Mouse (Mus musculus): ENCODE measurements around the gene Erbb3. TPM values are rescaled to one million over a fixed set of nuclear protein-coding genes. Genes with fewer than 3 reads are reported as not detected.

Gene Erbb3
- 7.1 TPM for polyA plus RNA-seq (2014; fragmentation: Illumina TruSeq; extraction: RNeasy Lipid Tissue Mini Kit (QIAGEN cat#74804); ENCODE audit: low read depth, low replicate concordance)

DNA sequence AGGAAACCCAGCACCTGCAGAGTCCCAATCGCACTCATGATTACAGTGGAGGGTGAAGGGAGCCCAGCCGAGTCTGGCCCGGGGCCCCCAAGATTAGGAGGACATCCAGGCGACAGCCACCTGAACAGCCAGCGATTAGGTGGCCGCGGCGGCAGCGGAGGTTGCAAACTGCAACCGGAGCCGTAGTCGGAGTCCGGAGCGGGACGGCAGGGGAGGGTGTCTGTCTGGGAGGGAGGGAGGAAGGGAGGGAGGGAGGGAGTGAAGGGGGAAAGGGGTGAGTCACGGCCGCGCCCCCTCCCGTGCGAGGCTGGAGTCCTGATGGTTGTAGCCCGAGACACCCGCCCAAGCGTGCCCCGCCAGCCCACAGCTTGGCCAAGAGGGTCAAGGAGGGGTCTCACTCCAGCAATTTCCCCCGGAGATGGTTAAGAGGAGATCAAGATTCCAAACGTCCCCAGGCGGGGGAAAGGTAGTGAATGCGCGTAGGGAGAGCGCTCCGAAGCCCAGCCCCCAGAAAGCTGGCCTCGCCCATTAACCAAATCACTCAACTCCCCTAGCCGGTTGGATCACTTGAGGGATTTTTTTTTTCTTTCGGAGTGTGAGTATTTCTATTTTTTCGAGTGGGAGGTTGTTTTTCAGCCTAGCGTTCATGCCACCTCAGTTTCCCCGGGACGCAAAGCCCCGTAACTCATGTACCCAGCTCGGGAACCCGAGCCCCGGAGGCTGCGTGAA is at the start of gene Erbb3:
Erbb3 (minus strand) TSS at position 189 of the 729 bp plus-strand sequence.

DNA sequence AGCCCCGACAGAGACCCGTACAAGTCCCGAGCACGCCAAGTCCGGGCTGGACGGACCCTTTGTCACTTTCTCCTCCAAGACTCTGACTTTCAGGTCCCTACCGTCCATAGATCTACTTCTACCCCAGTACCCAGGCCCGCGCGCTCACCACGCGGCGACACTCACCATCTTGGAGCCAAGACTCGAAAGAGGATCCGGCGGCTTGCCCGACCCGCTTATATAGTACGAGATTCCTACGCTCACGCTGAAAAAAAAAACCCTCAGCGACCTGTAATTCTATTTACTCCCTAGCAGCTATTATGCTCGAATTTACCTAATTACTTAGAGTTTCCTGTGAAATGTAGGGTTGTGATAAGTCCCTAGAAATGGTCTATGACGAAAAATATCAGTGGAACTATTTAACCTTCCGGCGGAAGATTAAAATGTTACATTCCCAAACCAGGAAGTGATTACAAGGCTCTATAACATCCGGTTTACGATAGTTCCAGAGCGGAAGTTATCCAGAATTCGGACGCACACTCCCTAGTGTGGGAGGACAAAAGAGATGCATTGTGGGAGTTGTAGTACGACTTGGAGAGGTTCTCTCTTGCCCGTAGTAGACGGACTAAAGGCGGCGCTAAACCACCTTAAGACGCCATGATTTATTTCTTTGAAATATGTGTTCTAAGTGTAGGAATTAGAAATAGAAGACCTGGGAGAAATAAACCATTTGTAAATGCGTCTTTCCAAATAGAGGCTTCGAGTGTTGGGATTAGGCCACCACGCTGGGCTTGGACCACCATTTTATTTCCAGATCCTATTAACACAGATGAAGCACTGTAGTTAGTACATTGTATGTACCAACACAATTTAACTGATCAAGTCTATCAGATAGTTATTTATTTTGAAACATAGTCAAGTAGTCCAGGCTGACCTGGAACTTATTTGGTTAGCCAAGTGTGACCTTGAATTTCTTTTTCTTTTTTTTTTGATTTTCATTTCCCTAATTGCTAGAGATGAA is 37.2 kb upstream of the Erbb3 start, which contains the start of gene Rps26:
Rps26 (minus strand) TSS at position 437 of the 1,000 bp plus-strand sequence.

GRCm38 (mm10) chr10:128565788-128566531 is 23.5 kb downstream of the Erbb3 start, which contains the start of gene Pa2g4:
Pa2g4 (minus strand) TSS chr10:128565987.

GRCm38 (mm10) chr10:128548947-128549681 is 40.3 kb downstream of the Erbb3 start, which contains the start of gene Rpl41:
Rpl41 (minus strand) TSS chr10:128549305.

DNA sequence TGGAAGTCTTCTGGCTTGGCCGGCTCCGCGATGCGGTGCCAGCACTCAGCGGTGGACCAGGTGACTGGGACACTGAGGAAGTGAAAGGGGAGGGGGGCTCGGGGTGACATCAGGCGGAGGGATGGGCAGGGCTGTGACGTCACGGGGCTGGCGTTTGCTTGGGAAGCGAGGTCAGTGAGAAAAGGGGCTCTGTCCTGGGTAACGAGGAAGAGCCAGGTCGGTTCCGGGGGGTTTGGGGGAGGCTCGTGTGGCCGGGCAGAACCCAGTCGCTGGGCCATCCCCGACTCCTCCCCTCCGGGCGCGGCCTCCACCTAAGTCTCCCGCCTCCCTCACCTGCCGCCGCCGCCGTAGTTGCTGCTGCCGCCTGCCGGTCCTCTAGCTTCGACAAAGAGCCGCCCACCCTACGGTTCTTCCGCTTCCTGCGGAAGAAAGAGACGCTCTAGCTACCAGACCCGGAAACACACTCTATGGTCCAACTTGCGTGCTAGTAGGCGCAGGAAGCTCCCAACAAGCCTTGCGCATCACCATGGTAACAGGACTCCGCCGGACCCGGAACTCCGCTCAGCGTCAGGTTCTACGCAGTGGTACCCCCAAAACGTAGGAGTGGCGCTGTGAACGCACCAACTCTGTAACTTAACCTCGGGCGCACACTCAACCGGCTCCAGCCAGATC is 42.0 kb downstream of the Erbb3 start, which contains the start of gene Zc3h10:
Zc3h10 (minus strand) TSS at position 414 of the 672 bp plus-strand sequence.

DNA sequence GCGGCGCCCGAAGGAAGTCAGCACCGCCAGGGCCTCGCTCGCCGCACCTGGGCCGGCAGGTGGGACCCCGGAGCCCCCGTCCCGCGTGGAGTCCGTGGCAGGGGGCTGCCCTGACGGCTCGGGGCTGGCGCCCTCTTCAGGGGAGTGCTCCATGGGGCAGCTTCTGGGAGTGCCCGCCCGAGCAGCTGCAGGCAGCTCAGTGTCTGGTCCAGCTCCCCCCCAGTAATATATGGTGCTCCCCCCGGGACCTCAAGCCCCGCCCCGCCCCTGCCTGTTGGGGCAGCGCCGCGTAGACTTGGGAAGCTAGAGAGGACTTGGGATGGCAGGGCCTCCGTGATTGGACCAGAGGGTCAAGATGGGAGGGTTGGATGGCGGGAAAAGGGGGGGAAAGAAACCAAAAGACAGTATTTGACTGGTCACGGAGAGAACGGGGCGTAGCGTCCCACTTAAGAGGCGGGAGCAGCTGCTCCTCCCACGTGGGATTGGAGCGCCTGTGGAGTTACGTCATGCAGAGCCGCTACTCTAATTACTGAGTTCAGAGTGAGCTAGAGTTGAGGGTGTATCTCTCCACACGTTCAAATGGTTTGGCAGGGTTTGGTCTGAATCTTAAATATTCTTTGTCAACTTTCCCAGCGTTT is 63.7 kb downstream of the Erbb3 start, which contains the start of gene Esyt1:
Esyt1 (minus strand) TSS at position 201 of the 638 bp plus-strand sequence.

Other genes with a start within 250 kb of the Erbb3 start
- 389 TPM for gene Coq10a, start 220.7 kb downstream of the Erbb3 start, polyA plus RNA-seq (2014; fragmentation: Illumina TruSeq; extraction: RNeasy Lipid Tissue Mini Kit (QIAGEN cat#74804); ENCODE audit: low read depth, low replicate concordance)
- 30.7 TPM for gene Ankrd52, start 212.5 kb downstream of the Erbb3 start, polyA plus RNA-seq (2014; fragmentation: Illumina TruSeq; extraction: RNeasy Lipid Tissue Mini Kit (QIAGEN cat#74804); ENCODE audit: low read depth, low replicate concordance)
- gene Slc39a5, start 188.4 kb downstream of the Erbb3 start, polyA plus RNA-seq (2014; fragmentation: Illumina TruSeq; extraction: RNeasy Lipid Tissue Mini Kit (QIAGEN cat#74804); ENCODE audit: low read depth, low replicate concordance) = not detected
- 46.9 TPM for gene Nabp2, start 178.2 kb downstream of the Erbb3 start, polyA plus RNA-seq (2014; fragmentation: Illumina TruSeq; extraction: RNeasy Lipid Tissue Mini Kit (QIAGEN cat#74804); ENCODE audit: low read depth, low replicate concordance)
- 15.0 TPM for gene Rnf41, start 178.0 kb downstream of the Erbb3 start, polyA plus RNA-seq (2014; fragmentation: Illumina TruSeq; extraction: RNeasy Lipid Tissue Mini Kit (QIAGEN cat#74804); ENCODE audit: low read depth, low replicate concordance)
- 56.7 TPM for gene Smarcc2, start 130.4 kb downstream of the Erbb3 start, polyA plus RNA-seq (2014; fragmentation: Illumina TruSeq; extraction: RNeasy Lipid Tissue Mini Kit (QIAGEN cat#74804); ENCODE audit: low read depth, low replicate concordance)
- 525 TPM for gene Myl6, start 95.5 kb downstream of the Erbb3 start, polyA plus RNA-seq (2014; fragmentation: Illumina TruSeq; extraction: RNeasy Lipid Tissue Mini Kit (QIAGEN cat#74804); ENCODE audit: low read depth, low replicate concordance)
- gene Myl6b, start 91.0 kb downstream of the Erbb3 start, polyA plus RNA-seq (2014; fragmentation: Illumina TruSeq; extraction: RNeasy Lipid Tissue Mini Kit (QIAGEN cat#74804); ENCODE audit: low read depth, low replicate concordance) = 3.0 TPM
- 20.8 TPM for gene Esyt1, start 63.8 kb downstream of the Erbb3 start, polyA plus RNA-seq (2014; fragmentation: Illumina TruSeq; extraction: RNeasy Lipid Tissue Mini Kit (QIAGEN cat#74804); ENCODE audit: low read depth, low replicate concordance)
- gene Zc3h10, start 41.9 kb downstream of the Erbb3 start, polyA plus RNA-seq (2014; fragmentation: Illumina TruSeq; extraction: RNeasy Lipid Tissue Mini Kit (QIAGEN cat#74804); ENCODE audit: low read depth, low replicate concordance) = 7.1 TPM
- 918 TPM for gene Rpl41, start 40.3 kb downstream of the Erbb3 start, polyA plus RNA-seq (2014; fragmentation: Illumina TruSeq; extraction: RNeasy Lipid Tissue Mini Kit (QIAGEN cat#74804); ENCODE audit: low read depth, low replicate concordance)
- gene Pa2g4, start 23.7 kb downstream of the Erbb3 start, polyA plus RNA-seq (2014; fragmentation: Illumina TruSeq; extraction: RNeasy Lipid Tissue Mini Kit (QIAGEN cat#74804); ENCODE audit: low read depth, low replicate concordance) = 56.0 TPM
- 328 TPM for gene Rps26, start 37.1 kb upstream of the Erbb3 start, polyA plus RNA-seq (2014; fragmentation: Illumina TruSeq; extraction: RNeasy Lipid Tissue Mini Kit (QIAGEN cat#74804); ENCODE audit: low read depth, low replicate concordance)
- 0.37 TPM for gene Ikzf4, start 56.3 kb upstream of the Erbb3 start, polyA plus RNA-seq (2014; fragmentation: Illumina TruSeq; extraction: RNeasy Lipid Tissue Mini Kit (QIAGEN cat#74804); ENCODE audit: low read depth, low replicate concordance)
- gene Suox, start 84.4 kb upstream of the Erbb3 start, polyA plus RNA-seq (2014; fragmentation: Illumina TruSeq; extraction: RNeasy Lipid Tissue Mini Kit (QIAGEN cat#74804); ENCODE audit: low read depth, low replicate concordance) = 27.1 TPM
- gene Rab5b, start 106.6 kb upstream of the Erbb3 start, polyA plus RNA-seq (2014; fragmentation: Illumina TruSeq; extraction: RNeasy Lipid Tissue Mini Kit (QIAGEN cat#74804); ENCODE audit: low read depth, low replicate concordance) = 82.2 TPM
- gene Pmel, start 114.5 kb upstream of the Erbb3 start, polyA plus RNA-seq (2014; fragmentation: Illumina TruSeq; extraction: RNeasy Lipid Tissue Mini Kit (QIAGEN cat#74804); ENCODE audit: low read depth, low replicate concordance) = 0.26 TPM
- 13.9 TPM for gene Cdk2, start 115.4 kb upstream of the Erbb3 start, polyA plus RNA-seq (2014; fragmentation: Illumina TruSeq; extraction: RNeasy Lipid Tissue Mini Kit (QIAGEN cat#74804); ENCODE audit: low read depth, low replicate concordance)
- gene Dgka, start 155.2 kb upstream of the Erbb3 start, polyA plus RNA-seq (2014; fragmentation: Illumina TruSeq; extraction: RNeasy Lipid Tissue Mini Kit (QIAGEN cat#74804); ENCODE audit: low read depth, low replicate concordance) = 12.8 TPM
- 9.7 TPM for gene Pym1, start 158.2 kb upstream of the Erbb3 start, polyA plus RNA-seq (2014; fragmentation: Illumina TruSeq; extraction: RNeasy Lipid Tissue Mini Kit (QIAGEN cat#74804); ENCODE audit: low read depth, low replicate concordance)
- gene Mmp19, start 201.3 kb upstream of the Erbb3 start, polyA plus RNA-seq (2014; fragmentation: Illumina TruSeq; extraction: RNeasy Lipid Tissue Mini Kit (QIAGEN cat#74804); ENCODE audit: low read depth, low replicate concordance) = 1.7 TPM
- gene Dnajc14, start 214.4 kb upstream of the Erbb3 start, polyA plus RNA-seq (2014; fragmentation: Illumina TruSeq; extraction: RNeasy Lipid Tissue Mini Kit (QIAGEN cat#74804); ENCODE audit: low read depth, low replicate concordance) = 30.3 TPM
- 9.2 TPM for gene Tmem198b, start 214.7 kb upstream of the Erbb3 start, polyA plus RNA-seq (2014; fragmentation: Illumina TruSeq; extraction: RNeasy Lipid Tissue Mini Kit (QIAGEN cat#74804); ENCODE audit: low read depth, low replicate concordance)
- gene Sarnp, start 227.7 kb upstream of the Erbb3 start, polyA plus RNA-seq (2014; fragmentation: Illumina TruSeq; extraction: RNeasy Lipid Tissue Mini Kit (QIAGEN cat#74804); ENCODE audit: low read depth, low replicate concordance) = 89.3 TPM
- 14.6 TPM for gene Ormdl2, start 232.0 kb upstream of the Erbb3 start, polyA plus RNA-seq (2014; fragmentation: Illumina TruSeq; extraction: RNeasy Lipid Tissue Mini Kit (QIAGEN cat#74804); ENCODE audit: low read depth, low replicate concordance)

Measured in heart, adult 10 weeks (tissue).